Mouse (Mus musculus) liver, embryonic 16.5 days (tissue): ENCODE measurements around the gene Snrpn. TPM values are rescaled to one million over a fixed set of nuclear protein-coding genes. Genes with fewer than 3 reads are reported as not detected.
"Not testable (repeated sequence)": the region's sequence is repeated elsewhere in the genome, so short reads cannot be mapped to it uniquely, and the experiment has no call there.

ENCODE experiments used
- ATAC-seq: fragments of 200-750 bp; cut with Nextera tagmentation; 2 replicates; pipeline ENCODE4 v1.8.0; 2017; ENCODE audit warnings: low read depth, mild to moderate bottlenecking, moderate number of reproducible peaks, moderate library complexity
- H3K27ac ChIP-seq: fragments of 300-500 bp; sonication (generic); 2 replicates; pipeline ENCODE4 v1.5.1; 2014; ENCODE audit warnings: mild to moderate bottlenecking, low read length
- H3K27me3 ChIP-seq: fragments of 300-500 bp; sonication (generic); 2 replicates; pipeline ENCODE4 v1.6.1; 2014; ENCODE audit warnings: low read depth, low read length, mixed read lengths; ENCODE audit not compliant: control insufficient read depth, insufficient read depth
- H3K36me3 ChIP-seq: fragments of 300-500 bp; sonication (generic); 2 replicates; pipeline ENCODE4 v1.6.1; 2014; ENCODE audit warnings: mild to moderate bottlenecking; ENCODE audit not compliant: control insufficient read depth, insufficient read depth
- H3K4me1 ChIP-seq: fragments of 300-500 bp; sonication (generic); 2 replicates; pipeline ENCODE4 v1.6.1; 2014; ENCODE audit warnings: low read depth, low read length, mixed read lengths; ENCODE audit not compliant: control insufficient read depth
- H3K4me2 ChIP-seq: fragments of 300-500 bp; sonication (generic); 2 replicates; pipeline ENCODE4 v1.6.1; 2014; ENCODE audit warnings: low read depth, low read length, mixed read lengths
- H3K4me3 ChIP-seq: fragments of 300-500 bp; sonication (generic); 2 replicates; pipeline ENCODE4 v1.5.1; 2014; ENCODE audit warnings: low read depth, mild to moderate bottlenecking, low read length
- H3K9ac ChIP-seq: fragments of 300-500 bp; sonication (generic); 2 replicates; pipeline ENCODE4 v1.6.1; 2014; ENCODE audit warnings: low read depth, low read length
- H3K9me3 ChIP-seq: fragments of 300-500 bp; sonication (generic); replicated peaks from 2 replicates; pipeline ENCODE4 v1.6.1; 2016; ENCODE audit warnings: low read length; ENCODE audit not compliant: control insufficient read depth
- WGBS: fragments of 180-500 bp; shearing (Covaris S2); extraction: QIAGEN DNeasy Blood & Tissue Kit; methylation state at CpG from one replicate; pipeline ENCODE4 v1.1.7; 2014; ENCODE audit not compliant: insufficient replicate concordance; 5-methylcytosine and 5-hydroxymethylcytosine counted together
- polyA plus RNA-seq: library from polyadenylated mRNA; unstranded; fragments of >200 nt; fragmentation: Nextera tagmentation; extraction: Ambion mirVana; gene quantifications from 2 replicates; pipeline ENCODE4 v1.2.1, GENCODE M21; 2015

Snrpn gene
- 4.1 and 4.7 TPM in 2 replicates for polyA plus RNA-seq

- H3K36me3 ChIP-seq = no peaks in the 10 kb centered on the region
- no peaks in the 10 kb centered on the region for H3K27me3 ChIP-seq
- H3K9me3 ChIP-seq = no peaks in the 10 kb centered on the region
- H3K27ac ChIP-seq = no peak within 1 kb of the TSS
- H3K4me3 ChIP-seq = no peak within 1 kb of the TSS
- no peak for ATAC-seq
- no peaks in the 10 kb centered on the region for H3K4me1 ChIP-seq
- 49% methylated on average over 4 of the region's 4 CpGs for WGBS
- no peak within 1 kb of the TSS for H3K9ac ChIP-seq
- H3K4me2 ChIP-seq = no peak within 1 kb of the TSS
Observed at GRCm38 (mm10) chr7:60139742-60140480, at the start of gene Snrpn. TSS of gene Snrpn (minus strand) at chr7:60140219.

- Histone ChIP-seq H3K9me3 (no peaks in the 10 kb centered on the region), H3K27me3 (no peaks in the 10 kb centered on the region), H3K9ac (no peak overlapping the region), H3K4me3 (no peak overlapping the region), H3K4me1 (no peaks in the 10 kb centered on the region), H3K4me2 (no peak overlapping the region), H3K27ac (no peak overlapping the region), H3K36me3 (no peaks in the 10 kb centered on the region)
- WGBS = 53% methylated on average over 5 of the region's 5 CpGs
- no peak for ATAC-seq
Observed at GRCm38 (mm10) chr7:60170250-60171185, 30.5 kb upstream of the Snrpn start.

GRCm38 (mm10) chr7:60125332-60125731 lies 14.7 kb downstream of the Snrpn start:
- WGBS = 33% methylated on average over 7 of the region's 7 CpGs
- no peaks in the 10 kb centered on the region for H3K27me3 ChIP-seq
- no peaks in the 10 kb centered on the region for H3K36me3 ChIP-seq
- H3K4me3 ChIP-seq = no peak overlapping the region
- no peak overlapping the region for H3K9ac ChIP-seq
- H3K4me2 ChIP-seq = no peak overlapping the region
- no peaks in the 10 kb centered on the region for H3K4me1 ChIP-seq
- ATAC-seq = no peak
- H3K27ac ChIP-seq = no peak overlapping the region
- no peaks in the 10 kb centered on the region for H3K9me3 ChIP-seq

- H3K27ac ChIP-seq, ATAC-seq, H3K4me2 ChIP-seq, H3K27me3 ChIP-seq, H3K4me3 ChIP-seq, H3K9me3 ChIP-seq, H3K36me3 ChIP-seq, H3K4me1 ChIP-seq, H3K9ac ChIP-seq: not testable (repeated sequence)
- 42% methylated on average over 3 of the region's 3 CpGs for WGBS
Observed at GRCm38 (mm10) chr7:60123086-60123624, 16.9 kb downstream of the Snrpn start.

GRCm38 (mm10) chr7:60122434-60123085 lies 17.5 kb downstream of the Snrpn start:
- no peak overlapping the region for H3K9ac ChIP-seq
- ATAC-seq = no peak
- H3K4me1 ChIP-seq = no peaks in the 10 kb centered on the region
- H3K9me3 ChIP-seq = no peaks in the 10 kb centered on the region
- H3K4me3 ChIP-seq = no peak overlapping the region
- no peaks in the 10 kb centered on the region for H3K27me3 ChIP-seq
- no peak overlapping the region for H3K4me2 ChIP-seq
- no peaks in the 10 kb centered on the region for H3K36me3 ChIP-seq
- no peak overlapping the region for H3K27ac ChIP-seq
- WGBS = 48% methylated on average over 2 of the region's 2 CpGs

GRCm38 (mm10) chr7:60097154-60097859 lies 42.7 kb downstream of the Snrpn start:
- Histone ChIP-seq H3K9ac (no peak overlapping the region), H3K27ac (no peak overlapping the region), H3K4me2 (no peak overlapping the region), H3K27me3 (no peaks in the 10 kb centered on the region), H3K4me1 (no peaks in the 10 kb centered on the region), H3K9me3 (no peaks in the 10 kb centered on the region), H3K4me3 (no peak overlapping the region), H3K36me3 (no peaks in the 10 kb centered on the region)
- no peak for ATAC-seq
- WGBS = 62% methylated on average over 3 of the region's 3 CpGs

GRCm38 (mm10) chr7:60076301-60076700 lies 63.7 kb downstream of the Snrpn start:
- Histone ChIP-seq H3K27me3 (no peaks in the 10 kb centered on the region), H3K27ac (no peak overlapping the region), H3K4me1 (no peaks in the 10 kb centered on the region), H3K36me3 (no peaks in the 10 kb centered on the region), H3K9me3 (no peaks in the 10 kb centered on the region), H3K4me3 (no peak overlapping the region), H3K9ac (no peak overlapping the region), H3K4me2 (no peak overlapping the region)
- no peak for ATAC-seq
- 43% methylated on average over 2 of the region's 2 CpGs for WGBS

- Histone ChIP-seq H3K4me3 (no peak overlapping the region), H3K4me1 (no peaks in the 10 kb centered on the region), H3K9ac (no peak overlapping the region), H3K9me3 (no peaks in the 10 kb centered on the region), H3K4me2 (no peak overlapping the region), H3K27me3 (no peaks in the 10 kb centered on the region), H3K27ac (no peak overlapping the region), H3K36me3 (no peaks in the 10 kb centered on the region)
- WGBS = 58% methylated on average over 6 of the region's 6 CpGs
- ATAC-seq = no peak
Observed at GRCm38 (mm10) chr7:60047481-60048201, 92.4 kb downstream of the Snrpn start.
